Comparison of ENCODE assay signal across 25 mouse cellular contexts in genomic region chr4:63547799-63548198, GRCm38 (mm10). TPM values are rescaled to one million over a fixed set of nuclear protein-coding genes. Genes with fewer than 3 reads are reported as not detected.
DNase-seq lines count a peak whose midpoint lies in the region; TF ChIP-seq lines count a peak whose summit lies in the region.
"Had no signal": no experiment of that assay in that cellular context is flagged by ENCODE, and none has a peak within 500 bp of the region (broad histone marks: within the 10 kb centered on the region; RNA-seq: fewer than 3 reads in every experiment).

No protein-coding gene starts in this region.

- TF ChIP-seq CTCF in layer of hippocampus, adult 2 months (conservative IDR thresholded peaks at IDR 0.05), result no peak
- no peak for TF ChIP-seq CTCF in MEL (IDR thresholded peaks at IDR 0.05 in 2 of 3, conservative IDR thresholded peaks at IDR 0.05 in 1 of 3; ENCODE audit: control insufficient read depth in 1 of 3, insufficient read depth in 1 of 3, low read depth in 2 of 3, low read length in 3 of 3, poor library complexity in 1 of 3, severe bottlenecking in 1 of 3)

- no peak overlapping the region for H3K9ac ChIP-seq in MEL (ENCODE audit: control insufficient read depth, low read depth, low read length, poor library complexity, severe bottlenecking)
- H3K9ac ChIP-seq: liver, embryonic 13.5 days; lung, embryonic 15.5 days; neural tube, embryonic 12.5 days had no signal

- peaks cover 15 to 17% of the 10 kb centered on the region in 2 experiments for H3K36me3 ChIP-seq in MEL (ENCODE audit: control insufficient read depth in 1 of 2, insufficient read depth in 2 of 2, low read length in 2 of 2)

- TF ChIP-seq POLR2A in MEL (IDR thresholded peaks at IDR 0.05; ENCODE audit: control insufficient read depth in 1 of 2, insufficient read depth in 1 of 2, low read depth in 1 of 2, low read length in 2 of 2, poor library complexity in 1 of 2), result no peak

- H3K4me3 ChIP-seq in layer of hippocampus, adult 2 months, result no peak overlapping the region
- no peak overlapping the region for H3K4me3 ChIP-seq in MEL (ENCODE audit: control insufficient read depth in 1 of 2, insufficient read depth in 1 of 2, low read depth in 2 of 2, low read length in 2 of 2)
- H3K4me3 ChIP-seq: limb, embryonic 10.5 days; liver, embryonic 13.5 days; lung, embryonic 15.5 days; neural tube, embryonic 12.5 days had no signal

- no peak; a peak in 1 of 4 replicates for TF ChIP-seq EP300 in MEL (IDR thresholded peaks at IDR 0.05; ENCODE audit: low read depth in 1 of 2, low read length in 2 of 2)

- no peak overlapping the region for H3K27ac ChIP-seq in layer of hippocampus, adult 2 months
- H3K27ac ChIP-seq in MEL (ENCODE audit: control insufficient read depth, low read depth, low read length), result no peak overlapping the region
- H3K27ac ChIP-seq: limb, embryonic 10.5 days; liver, embryonic 13.5 days; lung, embryonic 15.5 days; neural tube, embryonic 12.5 days had no signal

- H3K4me1 ChIP-seq in MEL (ENCODE audit: control insufficient read depth in 1 of 2, insufficient read depth in 2 of 2, low read length in 2 of 2), result peaks cover 0 to 17% of the 10 kb centered on the region in 2 experiments; a peak in 3 of 4 replicates

- peaks cover 25% of the 10 kb centered on the region for H3K79me2 ChIP-seq in MEL (ENCODE audit: control insufficient read depth, insufficient read depth, low read length, poor library complexity)

- H3K9me3 ChIP-seq in MEL (replicated peaks; ENCODE audit: insufficient read depth, low read length), result no peaks in the 10 kb centered on the region
- H3K9me3 ChIP-seq: limb, embryonic 10.5 days; liver, embryonic 13.5 days; lung, embryonic 15.5 days; neural tube, embryonic 12.5 days had no signal

- H3K27me3 ChIP-seq in MEL (ENCODE audit: control insufficient read depth in 1 of 2, insufficient read depth in 2 of 2, low read length in 2 of 2), result no peaks in the 10 kb centered on the region
- H3K27me3 ChIP-seq: liver, embryonic 13.5 days; lung, embryonic 15.5 days; neural tube, embryonic 12.5 days had no signal

- peak; percentile 35 for DNase-seq in cerebellum, adult 9-11 months
- no peak for DNase-seq in cerebellum, adult 11-12 months
- DNase-seq in layer of hippocampus, adult 18-20 months (ENCODE audit: low spot score in 2 of 2), result peak; percentile 28 to 39
- DNase-seq in layer of hippocampus, adult 2 months (ENCODE audit: low spot score in 2 of 2), result no peak
- peak; percentile 13 for DNase-seq in MEL (ENCODE audit: low read depth, low spot score)
- DNase-seq in naive thymus-derived CD4-positive, alpha-beta T cell, adult 2 months (ENCODE audit: low read depth), result peak; percentile 29
- no peak for DNase-seq in urinary bladder, postnatal 10 days (ENCODE audit: low spot score)
- DNase-seq: adrenal gland, postnatal 14 days; embryo, embryonic 11 days; gastrocnemius, postnatal 14 days; heart, adult 18-20 months; heart, postnatal 4 days; kidney, adult 18-20 months; liver, embryonic 13.5 days had no signal

- TF ChIP-seq RAD21 in MEL (IDR thresholded peaks at IDR 0.05; ENCODE audit: low read depth, low read length), result no peak

TF ChIP-seq in MEL, 35 proteins besides CTCF, POLR2A, EP300 and RAD21:
- no peak for TF ChIP-seq ZC3H11A (IDR thresholded peaks at IDR 0.05; ENCODE audit: low read depth, low read length)
- TF ChIP-seq JUND (IDR thresholded peaks at IDR 0.05; ENCODE audit: low read depth, low read length), result no peak
- no peak for TF ChIP-seq ELF1 (IDR thresholded peaks at IDR 0.05; ENCODE audit: low read depth, low read length)
- TF ChIP-seq USF1 (IDR thresholded peaks at IDR 0.05; ENCODE audit: low read depth, low read length), result no peak
- 0 out of 2 replicates have a peak, but pooled peaks have one; percentile 6 for TF ChIP-seq TCF12 (IDR thresholded peaks at IDR 0.05; ENCODE audit: low read depth, low read length)
- no peak for TF ChIP-seq MEF2A (IDR thresholded peaks at IDR 0.05; ENCODE audit: extremely low read depth, insufficient replicate concordance, low read depth, low read length, poor library complexity, severe bottlenecking)
- TF ChIP-seq BHLHE40 (IDR thresholded peaks at IDR 0.05; ENCODE audit: borderline replicate concordance, low read depth, low read length), result no peak
- no peak for TF ChIP-seq USF2 (IDR thresholded peaks at IDR 0.05; ENCODE audit: borderline replicate concordance in 1 of 2, insufficient read depth in 1 of 2, low read depth in 1 of 2, low read length in 2 of 2)

RNA-seq across cellular contexts. Expression of gene Atp6v1g1, which starts 3.2 kb away (rescaled TPM):
- 100 to 1,000 TPM; 126 to 138 TPM for total RNA-seq in layer of hippocampus, adult 18-20 months (2021)
- 100 to 1,000 TPM; 119 to 128 TPM for total RNA-seq in layer of hippocampus, adult 2 months (2021)
- total RNA-seq in MEL (2012; rRNA removed), result 146 and 164 TPM in 2 replicates
- 100 to 1,000 TPM in 1 of 2 experiments, not detected in 1; 122 TPM for polyA plus RNA-seq in MEL (2012; ENCODE audit: insufficient read depth in 1 of 2, insufficient read length in 2 of 2, low read depth in 1 of 2, low replicate concordance in 2 of 2, missing spikeins in 1 of 2)

RNA-seq across cellular contexts. Expression of gene Tmem268, which starts 10.8 kb away (rescaled TPM):
- total RNA-seq in layer of hippocampus, adult 18-20 months (2021), result 1 to 10 TPM; 7.4 to 7.5 TPM
- total RNA-seq in layer of hippocampus, adult 2 months (2021), result 1 to 10 TPM; 5.8 to 8.3 TPM
- total RNA-seq in MEL (2012; rRNA removed), result 6.9 and 8.1 TPM in 2 replicates
- polyA plus RNA-seq in MEL (2012; ENCODE audit: insufficient read depth in 1 of 2, insufficient read length in 2 of 2, low read depth in 1 of 2, low replicate concordance in 2 of 2, missing spikeins in 1 of 2), result 10 to 100 TPM in 1 of 2 experiments, not detected in 1; 11.3 TPM

RNA-seq across cellular contexts. Expression of gene Whrn, which starts 52.0 kb away (rescaled TPM):
- 10 to 100 TPM; 18.0 to 21.8 TPM for total RNA-seq in layer of hippocampus, adult 18-20 months (2021)
- total RNA-seq in layer of hippocampus, adult 2 months (2021), result 10 to 100 TPM; 17.9 to 20.7 TPM
- not detected in 2 replicates for total RNA-seq in MEL (2012; rRNA removed)
- not detected for polyA plus RNA-seq in MEL (2012; ENCODE audit: insufficient read depth in 1 of 2, insufficient read length in 2 of 2, low read depth in 1 of 2, low replicate concordance in 2 of 2, missing spikeins in 1 of 2)

RNA-seq across cellular contexts. Expression of gene Gm11213, which starts 57.3 kb away (rescaled TPM):
- total RNA-seq in layer of hippocampus, adult 18-20 months (2021), result not detected
- total RNA-seq in layer of hippocampus, adult 2 months (2021), result not detected
- not detected in 2 replicates for total RNA-seq in MEL (2012; rRNA removed)
- polyA plus RNA-seq in MEL (2012; ENCODE audit: insufficient read depth in 1 of 2, insufficient read length in 2 of 2, low read depth in 1 of 2, low replicate concordance in 2 of 2, missing spikeins in 1 of 2), result not detected
- total RNA-seq: adrenal gland, postnatal 14 days; gastrocnemius, postnatal 14 days; heart, adult 18-20 months; heart, postnatal 4 days; layer of hippocampus, postnatal 10 days; left cerebral cortex, adult 8-10 months had no signal
- polyA plus RNA-seq: activated CD4-positive, CD25-positive, alpha-beta regulatory T cell, adult 4 months; C2C12; embryonic facial prominence, embryonic 14.5 days; heart, embryonic 14.5 days; hindbrain, embryonic 16.5 days; limb, embryonic 10.5 days; liver, embryonic 13.5 days; lung, embryonic 15.5 days; midbrain, embryonic 11.5 days; neural tube, embryonic 12.5 days had no signal

Comparison
In these comparisons a context has a peak if more than half of its experiments do, and no peak if none do; other contexts are left out.
1. DNase-seq: peak in cerebellum, adult 9-11 months (single experiment), layer of hippocampus, adult 18-20 months (2 of 2), MEL (single experiment) and naive thymus-derived CD4-positive, alpha-beta T cell, adult 2 months (single experiment); none in cerebellum, adult 11-12 months (single experiment), layer of hippocampus, adult 2 months (0 of 2) and urinary bladder, postnatal 10 days (single experiment).
2. RNA of gene Whrn, which starts 52.0 kb away (total RNA-seq): 18.0 to 21.8 TPM in layer of hippocampus, adult 18-20 months and 17.9 to 20.7 TPM in layer of hippocampus, adult 2 months; not detected in MEL; every median in the first group is over 10 times any median in the second.